Mouse (Mus musculus): ENCODE results near the gene Cisd2. TPM values are rescaled to one million over a fixed set of nuclear protein-coding genes. Genes with fewer than 3 reads are reported as not detected.

Cisd2 gene
- polyA plus RNA-seq, 1 experiment from 2014 or later: 28.9 TPM

DNA sequence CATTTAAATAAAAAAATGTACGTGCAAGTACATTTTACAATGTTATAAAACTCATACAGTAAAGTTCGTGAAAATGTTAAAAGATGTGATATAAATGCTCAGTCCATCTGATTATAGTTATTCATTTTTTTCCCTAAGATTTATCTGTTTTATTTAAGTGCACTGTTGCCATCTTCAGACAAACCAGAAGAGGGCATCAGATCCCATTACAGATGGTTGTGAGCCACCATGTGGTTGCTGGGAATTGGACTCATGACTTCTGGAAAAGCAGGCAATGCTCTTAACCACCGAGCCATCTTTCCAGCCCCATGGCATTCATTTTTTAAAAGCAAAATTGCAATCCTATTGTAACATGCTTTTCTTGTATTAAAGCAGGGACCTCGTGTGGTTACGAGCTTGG, 14.5 kb downstream of the Cisd2 start:
- 84% methylated on average over 5 of the region's 5 CpGs for WGBS (ENCODE audit: insufficient replicate concordance)
- Histone ChIP-seq H3K27me3 (no peaks in the 10 kb centered on the region), H3K27ac (replicated peaks) (no peak overlapping the region), H3K4me3 (replicated peaks) (no peak overlapping the region), H3K9ac (no peak overlapping the region), H3K4me2 (no peak overlapping the region), H3K36me3 (replicated peaks) (peaks cover 34% of the 10 kb centered on the region), H3K4me1 (replicated peaks) (no peaks in the 10 kb centered on the region), H3K9me3 (replicated peaks) (no peaks in the 10 kb centered on the region)
- no peak for ATAC-seq (ENCODE audit: insufficient read depth)

DNA sequence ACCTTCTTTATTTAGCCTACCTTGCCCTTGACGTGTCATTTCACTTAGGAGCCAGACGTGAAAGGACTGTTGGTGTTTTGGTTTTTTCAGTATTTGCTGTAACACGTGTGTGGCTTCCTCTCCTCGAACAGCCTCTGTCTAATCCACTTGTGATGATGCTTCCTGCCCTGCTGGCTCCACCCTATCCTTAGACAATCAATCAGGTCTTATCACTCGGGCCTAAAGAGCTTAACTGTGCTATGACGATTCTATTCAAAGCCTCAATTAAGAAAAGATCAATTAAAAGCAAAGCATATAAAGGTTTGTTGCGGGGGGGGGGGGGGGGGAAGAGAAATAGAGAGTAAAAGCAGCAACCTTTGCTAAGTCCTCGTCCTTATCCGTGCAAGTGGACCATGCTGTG, 16.4 kb downstream of the Cisd2 start:
- Histone ChIP-seq H3K27me3 (no peaks in the 10 kb centered on the region), H3K9ac (no peak overlapping the region), H3K36me3 (replicated peaks) (peaks cover 34% of the 10 kb centered on the region), H3K27ac (replicated peaks) (no peak overlapping the region), H3K4me2 (no peak overlapping the region), H3K4me1 (replicated peaks) (0 out of 2 replicates have a peak, but pooled peaks cover 4% of the 10 kb centered on the region), H3K9me3 (replicated peaks) (no peaks in the 10 kb centered on the region), H3K4me3 (replicated peaks) (no peak overlapping the region)
- WGBS (ENCODE audit: insufficient replicate concordance): 50% methylated on average over 9 of the region's 9 CpGs
- ATAC-seq (ENCODE audit: insufficient read depth): no peak

DNA sequence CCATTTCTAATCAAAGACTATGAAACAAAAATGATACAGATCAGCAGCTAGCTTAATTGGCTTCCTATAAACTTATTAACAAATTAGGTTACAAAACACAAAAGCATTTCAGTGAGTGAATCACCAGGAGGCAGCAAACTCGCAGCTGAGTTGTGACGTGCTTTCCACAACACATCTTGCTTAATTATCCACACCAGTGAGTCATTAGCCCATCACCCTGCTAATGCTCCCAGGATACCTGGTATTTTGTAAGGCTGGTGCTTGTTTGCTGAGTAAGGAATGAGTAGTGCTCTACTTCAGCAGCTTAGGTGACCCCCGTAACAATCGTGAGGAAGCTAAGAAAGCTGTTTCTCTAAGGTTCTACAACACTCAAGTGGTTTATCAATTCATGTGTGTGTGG, 19.1 kb downstream of the Cisd2 start:
- no peak for ATAC-seq (ENCODE audit: insufficient read depth)
- H3K9ac ChIP-seq: no peak overlapping the region
- no peak overlapping the region for H3K27ac ChIP-seq (replicated peaks)
- H3K27me3 ChIP-seq: no peaks in the 10 kb centered on the region
- no peak overlapping the region for H3K4me3 ChIP-seq (replicated peaks)
- peaks cover 8% of the 10 kb centered on the region; the same call in 1 of the 2 replicates for H3K4me1 ChIP-seq (replicated peaks)
- no peak overlapping the region for H3K4me2 ChIP-seq
- peaks cover 22% of the 10 kb centered on the region for H3K36me3 ChIP-seq (replicated peaks)
- WGBS (ENCODE audit: insufficient replicate concordance): 78% methylated on average over 4 of the region's 4 CpGs
- H3K9me3 ChIP-seq (replicated peaks): no peaks in the 10 kb centered on the region

DNA sequence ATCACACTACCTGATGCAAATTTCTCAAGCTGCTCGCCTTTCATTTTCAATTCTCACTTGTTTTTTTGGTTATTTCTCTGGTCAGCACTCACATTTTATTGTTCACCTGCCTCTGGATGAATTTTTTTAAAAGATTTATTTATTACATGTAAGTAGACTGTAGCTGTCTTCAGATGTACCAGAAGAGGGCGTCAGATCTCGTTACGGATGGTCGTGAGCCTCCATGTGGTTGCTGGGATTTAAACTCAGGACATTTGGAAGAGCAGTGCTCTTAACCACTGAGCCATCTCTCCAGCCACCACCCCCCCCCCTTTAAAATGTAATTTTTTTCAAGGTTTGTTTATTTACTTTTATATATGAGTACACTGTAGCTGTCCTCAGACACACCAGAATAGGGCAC, 19.9 kb downstream of the Cisd2 start:
- H3K4me3 ChIP-seq (replicated peaks): no peak overlapping the region
- H3K27ac ChIP-seq (replicated peaks): no peak overlapping the region
- H3K9ac ChIP-seq: no peak overlapping the region
- WGBS (ENCODE audit: insufficient replicate concordance): 75% methylated on average over 5 of the region's 5 CpGs
- peaks cover 18% of the 10 kb centered on the region for H3K36me3 ChIP-seq (replicated peaks)
- H3K9me3 ChIP-seq (replicated peaks): no peaks in the 10 kb centered on the region
- H3K27me3 ChIP-seq: no peaks in the 10 kb centered on the region
- H3K4me1 ChIP-seq (replicated peaks): peaks cover 8% of the 10 kb centered on the region; the same call in 1 of the 2 replicates
- no peak for ATAC-seq (ENCODE audit: insufficient read depth)
- H3K4me2 ChIP-seq: no peak overlapping the region

DNA sequence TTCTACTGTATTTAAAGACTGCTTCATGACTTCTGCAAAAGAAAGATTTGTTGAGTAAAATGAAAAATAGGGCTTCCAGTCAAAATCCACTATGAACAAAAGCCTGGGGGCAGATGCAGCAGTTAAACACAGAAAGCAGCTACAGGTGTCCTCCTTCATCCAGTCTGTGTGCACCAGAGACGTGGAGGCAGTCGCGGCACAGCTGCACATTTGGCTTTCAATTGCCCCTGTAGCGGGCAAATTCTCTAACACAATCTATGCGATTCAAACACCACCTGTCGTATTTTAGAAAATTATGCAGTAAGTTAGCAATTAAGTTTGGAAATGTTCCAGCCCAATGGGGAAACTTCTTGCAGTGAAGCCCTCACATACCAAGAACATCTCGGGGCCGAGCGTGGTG, 20.5 kb downstream of the Cisd2 start:
- no peak overlapping the region for H3K4me2 ChIP-seq

DNA sequence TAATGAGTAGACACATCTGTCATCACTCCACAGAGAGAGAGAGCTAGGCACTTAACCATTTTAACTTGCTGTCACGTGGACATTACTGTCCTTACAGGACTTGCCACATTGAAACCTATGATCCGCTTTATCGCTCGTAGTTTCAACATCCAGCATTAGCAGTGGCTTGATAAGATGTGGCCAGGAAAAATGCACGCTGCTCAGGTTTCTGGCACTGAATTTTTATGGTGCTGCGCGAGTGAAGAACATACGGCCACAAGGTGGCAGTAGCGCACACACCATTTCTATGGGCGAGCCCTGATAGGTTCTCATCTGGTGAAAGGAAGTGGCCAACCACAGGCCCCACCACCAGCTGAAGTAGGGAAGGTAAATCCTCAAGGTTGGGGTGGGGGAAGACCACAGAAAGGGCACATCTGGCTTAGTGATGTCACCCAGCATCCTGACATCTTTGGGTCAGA, 21.5 kb downstream of the Cisd2 start:
- H3K4me2 ChIP-seq: no peak overlapping the region

More for the DNA sequence above, 20.5 kb downstream of the Cisd2 start:
- WGBS (ENCODE audit: insufficient replicate concordance): 81% methylated on average over 9 of the region's 9 CpGs
- no peak overlapping the region for H3K27ac ChIP-seq (replicated peaks)
- ATAC-seq (ENCODE audit: insufficient read depth): no peak
- no peaks in the 10 kb centered on the region for H3K9me3 ChIP-seq (replicated peaks)
- no peak overlapping the region for H3K4me3 ChIP-seq (replicated peaks)
- H3K36me3 ChIP-seq (replicated peaks): peaks cover 18% of the 10 kb centered on the region
- H3K9ac ChIP-seq: no peak overlapping the region
- H3K27me3 ChIP-seq: no peaks in the 10 kb centered on the region
- H3K4me1 ChIP-seq (replicated peaks): peaks cover 8% of the 10 kb centered on the region; the same call in 1 of the 2 replicates

DNA sequence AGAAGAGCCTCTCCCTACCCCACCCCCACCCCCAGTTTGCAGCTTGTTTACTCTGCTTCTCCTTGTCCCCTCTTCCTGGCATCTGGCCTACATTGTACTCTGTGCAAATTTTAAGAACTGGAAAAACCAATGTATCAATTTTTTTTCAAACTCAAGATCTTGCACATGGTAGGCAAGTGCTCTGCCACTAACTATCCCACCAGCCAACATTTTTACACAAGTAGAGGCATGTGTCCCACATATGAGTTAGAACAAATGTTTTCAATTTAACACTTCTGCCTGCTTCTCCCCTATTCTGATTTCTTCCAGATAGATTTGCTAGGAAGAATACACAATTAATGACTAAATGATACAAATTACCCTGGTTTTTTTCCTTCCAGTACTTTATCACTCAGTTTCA, 26.6 kb downstream of the Cisd2 start:
- H3K9ac ChIP-seq: no peak overlapping the region
- no peaks in the 10 kb centered on the region for H3K9me3 ChIP-seq (replicated peaks)
- no peak overlapping the region for H3K27ac ChIP-seq (replicated peaks)
- no peak overlapping the region for H3K4me3 ChIP-seq (replicated peaks)
- peaks cover 2% of the 10 kb centered on the region; the same call in 1 of the 2 replicates for H3K4me1 ChIP-seq (replicated peaks)
- no peak overlapping the region for H3K4me2 ChIP-seq
- H3K27me3 ChIP-seq: no peaks in the 10 kb centered on the region
- no peaks in the 10 kb centered on the region for H3K36me3 ChIP-seq (replicated peaks)
- no peak for ATAC-seq (ENCODE audit: insufficient read depth)

More for the DNA sequence above, 21.5 kb downstream of the Cisd2 start:
- Histone ChIP-seq H3K27ac (replicated peaks) (no peak overlapping the region), H3K9me3 (replicated peaks) (no peaks in the 10 kb centered on the region), H3K27me3 (no peaks in the 10 kb centered on the region), H3K9ac (no peak overlapping the region), H3K4me1 (replicated peaks) (peaks cover 8% of the 10 kb centered on the region; the same call in 1 of the 2 replicates), H3K4me3 (replicated peaks) (no peak overlapping the region), H3K36me3 (replicated peaks) (peaks cover 16% of the 10 kb centered on the region)
- peak; percentile 56 for ATAC-seq (ENCODE audit: insufficient read depth)
- WGBS (ENCODE audit: insufficient replicate concordance): 2% methylated on average over 10 of the region's 10 CpGs

DNA sequence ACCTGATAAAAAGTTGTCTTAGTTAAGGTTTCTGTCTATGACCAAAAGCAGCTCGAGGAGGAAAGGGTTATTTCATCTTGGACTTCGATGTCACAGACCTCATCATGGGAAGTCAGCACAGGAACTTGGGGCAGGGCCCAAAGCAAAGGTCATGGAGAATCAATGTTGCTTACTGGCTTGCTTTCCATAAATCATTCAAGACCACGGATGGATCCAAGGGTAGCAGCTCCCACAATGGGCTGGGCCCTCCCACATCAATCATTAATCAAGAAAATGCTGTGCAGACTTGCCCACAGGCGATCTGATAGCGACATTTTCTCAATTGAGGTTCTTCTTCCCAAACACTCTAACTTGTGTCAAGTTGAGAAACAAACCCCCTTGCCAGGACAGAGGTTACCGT, 27.6 kb downstream of the Cisd2 start:
- no peaks in the 10 kb centered on the region for H3K27me3 ChIP-seq
- H3K9me3 ChIP-seq (replicated peaks): no peaks in the 10 kb centered on the region
- no peak overlapping the region for H3K9ac ChIP-seq
- no peak overlapping the region for H3K4me2 ChIP-seq
- ATAC-seq (ENCODE audit: insufficient read depth): no peak
- H3K4me1 ChIP-seq (replicated peaks): no peaks in the 10 kb centered on the region
- 36% methylated on average over 6 of the region's 6 CpGs for WGBS (ENCODE audit: insufficient replicate concordance)
- H3K27ac ChIP-seq (replicated peaks): no peak overlapping the region
- H3K36me3 ChIP-seq (replicated peaks): no peaks in the 10 kb centered on the region
- H3K4me3 ChIP-seq (replicated peaks): no peak overlapping the region

DNA sequence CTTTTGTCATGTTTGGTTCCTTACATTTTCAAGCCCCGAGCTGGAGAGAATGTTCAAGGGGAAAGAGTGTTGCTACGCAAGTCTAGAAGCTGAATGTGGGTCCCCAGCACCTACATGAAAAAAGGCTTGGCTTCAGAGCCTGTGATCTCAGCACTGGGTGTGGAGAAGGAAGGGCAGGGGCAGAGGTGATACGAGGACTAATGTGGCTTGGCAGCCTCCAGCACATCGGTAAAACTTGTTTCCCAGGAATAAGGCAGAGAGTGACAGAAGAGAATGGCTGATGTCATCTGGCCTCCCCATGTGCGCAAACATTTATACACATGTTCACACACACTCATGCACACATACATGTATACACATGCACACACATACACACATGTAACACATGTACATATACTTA, 28.6 kb downstream of the Cisd2 start:
- Histone ChIP-seq H3K36me3 (replicated peaks) (no peaks in the 10 kb centered on the region), H3K4me1 (replicated peaks) (no peaks in the 10 kb centered on the region), H3K9me3 (replicated peaks) (no peaks in the 10 kb centered on the region), H3K27me3 (no peaks in the 10 kb centered on the region), H3K27ac (replicated peaks) (no peak overlapping the region), H3K4me2 (no peak overlapping the region), H3K9ac (no peak overlapping the region), H3K4me3 (replicated peaks) (no peak overlapping the region)
- WGBS (ENCODE audit: insufficient replicate concordance): 63% methylated on average over 5 of the region's 5 CpGs
- ATAC-seq (ENCODE audit: insufficient read depth): no peak

DNA sequence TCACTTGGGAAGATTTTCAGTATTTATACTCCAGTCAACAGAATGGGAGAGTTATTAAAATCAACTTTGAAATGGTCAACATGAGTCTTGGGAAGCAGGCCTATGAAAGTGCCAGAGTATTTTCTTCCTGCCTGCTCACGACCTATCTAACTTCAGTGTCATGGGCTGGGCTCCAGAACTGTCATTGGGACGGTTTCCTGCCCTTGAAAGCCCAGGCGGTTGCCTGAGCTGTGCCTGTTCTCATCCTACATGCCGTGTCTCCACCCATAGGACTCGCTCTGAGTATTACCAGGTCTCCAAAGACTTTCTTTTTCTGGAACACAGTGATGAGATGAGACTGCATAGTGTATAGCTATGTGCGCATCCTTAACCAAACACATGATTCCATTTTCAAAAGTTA, 30.5 kb downstream of the Cisd2 start:
- H3K9ac ChIP-seq: no peak overlapping the region
- H3K4me2 ChIP-seq: no peak overlapping the region
- WGBS (ENCODE audit: insufficient replicate concordance): 47% methylated on average over 6 of the region's 6 CpGs
- H3K27ac ChIP-seq (replicated peaks): no peak overlapping the region
- no peaks in the 10 kb centered on the region for H3K9me3 ChIP-seq (replicated peaks)
- no peak overlapping the region for H3K4me3 ChIP-seq (replicated peaks)
- H3K4me1 ChIP-seq (replicated peaks): no peaks in the 10 kb centered on the region
- ATAC-seq (ENCODE audit: insufficient read depth): no peak
- no peaks in the 10 kb centered on the region for H3K27me3 ChIP-seq
- no peaks in the 10 kb centered on the region for H3K36me3 ChIP-seq (replicated peaks)

DNA sequence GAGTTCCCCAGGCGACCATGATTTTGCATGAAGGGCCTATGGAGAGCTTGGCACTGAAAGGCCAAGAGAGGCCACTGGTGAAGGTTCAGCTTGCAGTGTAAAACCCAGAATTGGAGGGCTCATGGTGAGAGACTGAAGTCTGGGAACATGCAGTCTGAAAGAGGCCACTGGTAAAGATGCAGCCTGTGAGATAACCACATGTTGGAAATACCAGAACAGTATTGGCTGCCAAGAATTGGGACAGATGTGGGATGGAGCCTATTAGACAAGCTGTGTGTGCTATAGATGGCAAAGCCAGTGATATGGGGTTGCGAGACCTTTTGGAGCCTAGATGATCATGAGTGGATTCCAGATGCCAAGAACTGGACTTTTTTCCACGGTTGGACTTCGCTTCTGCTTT, 43.9 kb downstream of the Cisd2 start:
- no peak overlapping the region for H3K4me3 ChIP-seq (replicated peaks)
- no peak for ATAC-seq (ENCODE audit: insufficient read depth)
- H3K4me2 ChIP-seq: no peak overlapping the region
- no peak overlapping the region for H3K27ac ChIP-seq (replicated peaks)
- no peaks in the 10 kb centered on the region for H3K4me1 ChIP-seq (replicated peaks)
- no peak overlapping the region for H3K9ac ChIP-seq
- 67% methylated on average over 4 of the region's 4 CpGs for WGBS (ENCODE audit: insufficient replicate concordance)
- no peaks in the 10 kb centered on the region for H3K27me3 ChIP-seq
- H3K36me3 ChIP-seq (replicated peaks): no peaks in the 10 kb centered on the region
- no peaks in the 10 kb centered on the region for H3K9me3 ChIP-seq (replicated peaks)

DNA sequence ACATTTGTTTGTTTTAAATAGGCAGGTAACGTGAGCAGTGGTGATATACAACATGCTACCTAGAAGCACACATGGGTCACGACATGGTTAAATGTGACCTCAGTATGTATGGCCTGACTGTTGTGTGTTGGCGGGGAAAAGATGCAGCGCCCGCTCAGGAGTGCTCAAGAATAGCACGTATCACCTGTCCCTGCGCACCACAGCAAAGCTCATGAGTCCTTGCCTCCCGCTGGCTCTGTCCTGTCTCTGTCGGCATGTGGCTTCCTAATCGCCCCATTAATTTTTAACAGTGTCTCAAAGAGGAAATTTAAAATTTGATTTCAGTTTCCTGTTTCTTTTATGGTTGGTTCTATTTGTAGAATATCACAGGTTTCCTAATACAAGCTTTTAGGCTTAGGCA, 46.3 kb downstream of the Cisd2 start:
- Histone ChIP-seq H3K4me1 (replicated peaks) (no peaks in the 10 kb centered on the region), H3K27ac (replicated peaks) (no peak overlapping the region), H3K36me3 (replicated peaks) (no peaks in the 10 kb centered on the region), H3K9me3 (replicated peaks) (no peaks in the 10 kb centered on the region), H3K27me3 (no peaks in the 10 kb centered on the region), H3K4me3 (replicated peaks) (no peak overlapping the region), H3K4me2 (no peak overlapping the region), H3K9ac (no peak overlapping the region)
- ATAC-seq (ENCODE audit: insufficient read depth): no peak
- 68% methylated on average over 10 of the region's 10 CpGs for WGBS (ENCODE audit: insufficient replicate concordance)

Measured in liver, embryonic 15.5 days (tissue).